Mouse (Mus musculus) embryonic stem cell, embryonic (primary cell): Measurements from ENCODE around the gene Vps11.
"Not testable (repeated sequence)": the region's sequence is repeated elsewhere in the genome, so short reads cannot be mapped to it uniquely, and the experiment has no call there.

Experiments
- CTCF ChIA-PET, 4 experiments: fragments of 300-600 bp in 2 of 4; fragments of 350-600 bp in 2 of 4; sonication (Branson Sonifier 250); formaldehyde crosslinking; loops; one replicate each; lab custom pipeline; 2022; ENCODE audit warnings: inconsistent platforms in 2 of 4; lab: Charles Lee
- POLR2A ChIA-PET, 4 experiments: fragments of 300-600 bp in 2 of 4; fragments of 350-600 bp in 2 of 4; sonication (Branson Sonifier 250); formaldehyde crosslinking; loops; one replicate each; lab custom pipeline; 2022; ENCODE audit warnings: antibody characterized with exemption in 4 of 4, inconsistent platforms in 1 of 4; lab: Charles Lee

Gene Vps11

GRCm38 (mm10) chr9:44361190-44361917 lies at the start of gene Vps11:
Gene Vps11, minus strand, starts transcription at chr9:44361670.
- ChIA-PET CTCF (interaction anchor here (0.5 to 2.6 kb wide), 71 partner anchors 8 to 965 kb away, joined by 3 to 29 read pairs (median 4); partner anchors contain the start of genes Hmbs (in 3 of the 4), Hyou1 (in 3 of the 4), Bcl9l (in 2 of the 4) and Cbl (in 2 of the 4)), POLR2A (interaction anchor here (0.6 to 8.7 kb wide), 113 partner anchors 7 to 1677 kb away, joined by 3 to 120 read pairs (median 4); partner anchors contain the start of genes Hyou1 (in 4 of the 4), C2cd2l (in 3 of the 4), Cbl (in 3 of the 4) and Dpagt1 (in 3 of the 4))

- ChIA-PET CTCF (no interaction called here), POLR2A (interaction anchor here (0.6 to 13.2 kb wide), 65 partner anchors 8 to 357 kb away, joined by 3 to 342 read pairs (median 5); partner anchors contain the start of genes H2afx (in 3 of the 4), Slc37a4 (in 3 of the 4), Vps11 (in 3 of the 4) and Ccdc84 (in 2 of the 4))
Measured at GRCm38 (mm10) chr9:44410647-44411336, 49.3 kb upstream of the Vps11 start.

- POLR2A ChIA-PET = interaction anchor here (0.5 to 13.2 kb wide), 50 partner anchors 8 to 418 kb away, joined by 3 to 342 read pairs (median 8); partner anchors contain the start of genes Ccdc84 (in 4 of the 4), Slc37a4 (in 3 of the 4), Abcg4 (in 2 of the 4) and Dpagt1 (in 2 of the 4)
- CTCF ChIA-PET = not testable (repeated sequence)
Measured at GRCm38 (mm10) chr9:44408693-44409092, 47.2 kb upstream of the Vps11 start.

- POLR2A ChIA-PET = interaction anchor here (0.5 to 13.2 kb wide), 60 partner anchors 9 to 672 kb away, joined by 3 to 342 read pairs (median 6); partner anchors contain the start of genes Ccdc84 (in 4 of the 4), Dpagt1 (in 3 of the 4), H2afx (in 3 of the 4) and Hyou1 (in 3 of the 4)
- CTCF ChIA-PET = interaction anchor here in 1 of 4 experiments (1.0 kb wide), 1 partner anchor 29 kb away, joined by 3 read pairs; the partner anchor contains the start of gene Hyou1
Measured at GRCm38 (mm10) chr9:44407752-44408097, 46.3 kb upstream of the Vps11 start.

- CTCF ChIA-PET = interaction anchor here in 1 of 4 experiments (1.0 kb wide), 1 partner anchor 28 kb away, joined by 3 read pairs; the partner anchor contains the start of gene Hyou1
- POLR2A ChIA-PET = interaction anchor here (0.5 to 13.2 kb wide), 53 partner anchors 8 to 671 kb away, joined by 3 to 342 read pairs (median 7); partner anchors contain the start of genes Ccdc84 (in 4 of the 4), Dpagt1 (in 3 of the 4), H2afx (in 3 of the 4) and Hyou1 (in 3 of the 4)
Measured at GRCm38 (mm10) chr9:44406906-44407751, 45.7 kb upstream of the Vps11 start, which contains the start of the genes Rps25 and Trappc4. Gene Rps25, plus strand, starts transcription at chr9:44407139. Gene Trappc4, minus strand, starts transcription at chr9:44407600.

- POLR2A ChIA-PET = interaction anchor here (0.6 to 13.2 kb wide), 20 partner anchors 8 to 83 kb away, joined by 3 to 342 read pairs (median 6); partner anchors contain the start of genes Ccdc84 (in 3 of the 4), H2afx (in 2 of the 4), Hyou1 (in 2 of the 4) and Slc37a4 (in 2 of the 4)
- CTCF ChIA-PET = interaction anchor here in 1 of 4 experiments (1.5 kb wide), 1 partner anchor 13 kb away, joined by 4 read pairs; the partner anchor contains the start of gene Ccdc84
Measured at GRCm38 (mm10) chr9:44405011-44405410, 43.5 kb upstream of the Vps11 start.

- CTCF ChIA-PET = no interaction called here
Measured at GRCm38 (mm10) chr9:44401081-44401480, 39.6 kb upstream of the Vps11 start.

GRCm38 (mm10) chr9:44399795-44400114 lies 38.3 kb upstream of the Vps11 start:
- CTCF ChIA-PET = interaction anchor here in 1 of 4 experiments (0.6 kb wide), 1 partner anchor 285 kb away, joined by 8 read pairs; no protein-coding TSS in a partner anchor
- POLR2A ChIA-PET = interaction anchor here in 2 of 4 experiments (0.9 to 7.2 kb wide), 13 partner anchors 10 to 65 kb away, joined by 3 to 101 read pairs (median 12); partner anchors contain the start of genes Ccdc84 (in 2 of the 2), Hyou1 (in 2 of the 2), Rps25 (in 2 of the 2) and Trappc4 (in 2 of the 2)

More at GRCm38 (mm10) chr9:44401081-44401480, 39.6 kb upstream of the Vps11 start:
- POLR2A ChIA-PET = interaction anchor here in 2 of 4 experiments (0.6 to 7.2 kb wide), 9 partner anchors 9 to 285 kb away, joined by 3 to 101 read pairs (median 5); partner anchors contain the start of genes Hyou1 (in 2 of the 2), Rps25 (in 2 of the 2), Trappc4 (in 2 of the 2) and Ccdc84 (in 1 of the 2)

- ChIA-PET POLR2A (interaction anchor here in 3 of 4 experiments (0.9 to 7.2 kb wide), 20 partner anchors 10 to 113 kb away, joined by 3 to 101 read pairs (median 4); partner anchors contain the start of genes Ccdc84 (in 2 of the 3), Hyou1 (in 2 of the 3), Rps25 (in 2 of the 3) and Trappc4 (in 2 of the 3)), CTCF (no interaction called here)
Measured at GRCm38 (mm10) chr9:44399114-44399794, 37.8 kb upstream of the Vps11 start.

- ChIA-PET POLR2A (interaction anchor here in 3 of 4 experiments (0.6 to 7.2 kb wide), 25 partner anchors 10 to 353 kb away, joined by 3 to 101 read pairs (median 5); partner anchors contain the start of genes Ccdc84 (in 3 of the 3), H2afx (in 2 of the 3), Rps25 (in 2 of the 3) and Trappc4 (in 2 of the 3)), CTCF (interaction anchor here in 1 of 4 experiments (0.6 kb wide), 1 partner anchor 61 kb away, joined by 5 read pairs; no protein-coding TSS in a partner anchor)
Measured at GRCm38 (mm10) chr9:44398551-44398950, 37.1 kb upstream of the Vps11 start.

GRCm38 (mm10) chr9:44398087-44398486 lies 36.6 kb upstream of the Vps11 start:
- POLR2A ChIA-PET = interaction anchor here in 3 of 4 experiments (0.6 to 7.2 kb wide), 26 partner anchors 9 to 353 kb away, joined by 3 to 101 read pairs (median 6); partner anchors contain the start of genes Ccdc84 (in 3 of the 3), H2afx (in 2 of the 3), Rps25 (in 2 of the 3) and Trappc4 (in 2 of the 3)
- CTCF ChIA-PET = interaction anchor here in 1 of 4 experiments (0.6 kb wide), 2 partner anchors 60 to 133 kb away, joined by 3 to 5 read pairs; no protein-coding TSS in a partner anchor

- CTCF ChIA-PET = interaction anchor here in 3 of 4 experiments (0.5 to 1.2 kb wide), 6 partner anchors 19 to 280 kb away, joined by 3 to 8 read pairs (median 3); partner anchors contain the start of genes Ccdc84 (in 1 of the 3) and Vps11 (in 1 of the 3)
- POLR2A ChIA-PET = interaction anchor here (0.5 to 7.2 kb wide), 54 partner anchors 8 to 659 kb away, joined by 3 to 101 read pairs (median 6); partner anchors contain the start of genes Ccdc84 (in 3 of the 4), H2afx (in 3 of the 4), Hyou1 (in 3 of the 4) and Rps25 (in 3 of the 4)
Measured at GRCm38 (mm10) chr9:44396684-44397411, 35.4 kb upstream of the Vps11 start, which contains the start of gene Slc37a4. Gene Slc37a4, plus strand, starts transcription at chr9:44396852.

GRCm38 (mm10) chr9:44391466-44391865 lies 30.0 kb upstream of the Vps11 start:
- CTCF ChIA-PET = interaction anchor here in 2 of 4 experiments (1.0 kb wide), 2 partner anchors 12 to 27 kb away, joined by 3 to 4 read pairs; no protein-coding TSS in a partner anchor
- POLR2A ChIA-PET = interaction anchor here in 2 of 4 experiments (0.6 to 4.2 kb wide), 5 partner anchors 12 to 54 kb away, joined by 3 to 19 read pairs (median 7); partner anchors contain the start of gene Hyou1 (in 2 of the 2)

- ChIA-PET POLR2A (interaction anchor here in 3 of 4 experiments (0.6 to 4.1 kb wide), 18 partner anchors 7 to 90 kb away, joined by 3 to 43 read pairs (median 5); partner anchors contain the start of genes H2afx (in 2 of the 3), Hyou1 (in 2 of the 3), Trappc4 (in 2 of the 3) and Hmbs (in 1 of the 3)), CTCF (interaction anchor here in 3 of 4 experiments (0.6 to 2.2 kb wide), 9 partner anchors 10 to 280 kb away, joined by 3 to 9 read pairs (median 5); partner anchors contain the start of genes Hyou1 (in 2 of the 3), C2cd2l (in 1 of the 3) and Vps11 (in 1 of the 3))
Measured at GRCm38 (mm10) chr9:44389273-44389672, 27.8 kb upstream of the Vps11 start.
